Mouse (Mus musculus): ENCODE results near the gene Notch3. TPM values are rescaled to one million over a fixed set of nuclear protein-coding genes. Genes with fewer than 3 reads are reported as not detected.

The Notch3 gene
- polyA plus RNA-seq, 1 experiment from 2014 or later = 8.1 TPM

- Histone ChIP-seq H3K4me1 (replicated peaks; ENCODE audit: control insufficient read depth, insufficient read depth, low read length) (peaks cover 6% of the 10 kb centered on the region; the same call in 1 of the 2 replicates), H3K36me3 (replicated peaks; ENCODE audit: control insufficient read depth, insufficient read depth) (peaks cover 10% of the 10 kb centered on the region; the same call in 1 of the 2 replicates), H3K4me3 (replicated peaks; ENCODE audit: low read length) (no peak overlapping the region), H3K9ac (no peak overlapping the region), H3K9me3 (ENCODE audit: control insufficient read depth, low read length) (no peaks in the 10 kb centered on the region), H3K4me2 (replicated peaks) (no peak overlapping the region), H3K27ac (no peak overlapping the region), H3K27me3 (ENCODE audit: control insufficient read depth, insufficient read depth, low read length) (no peaks in the 10 kb centered on the region)
- no peak for ATAC-seq (ENCODE audit: low FRiP score)
- 92% methylated on average over 13 of the region's 13 CpGs for WGBS
- DNase-seq (ENCODE audit: low spot score) = no peak
Measured at GRCm38 (mm10) chr17:32158841-32159240, 7.8 kb downstream of the Notch3 start.

- DNase-seq (ENCODE audit: low spot score) = no peak
- H3K27me3 ChIP-seq (ENCODE audit: control insufficient read depth, insufficient read depth, low read length) = no peaks in the 10 kb centered on the region
- 88% methylated on average over 8 of the region's 8 CpGs for WGBS
Measured at GRCm38 (mm10) chr17:32146718-32147117, 19.9 kb downstream of the Notch3 start.

GRCm38 (mm10) chr17:32142907-32143854 lies 23.5 kb downstream of the Notch3 start:
- H3K4me2 ChIP-seq (replicated peaks) = peak overlapping the region; percentile 54
- peaks cover 36% of the 10 kb centered on the region for H3K36me3 ChIP-seq (replicated peaks; ENCODE audit: control insufficient read depth, insufficient read depth)
- peaks cover 6% of the 10 kb centered on the region for H3K4me1 ChIP-seq (replicated peaks; ENCODE audit: control insufficient read depth, insufficient read depth, low read length)
- WGBS = 22% methylated on average over 39 of the region's 39 CpGs
- H3K27ac ChIP-seq = no peak overlapping the region; the same call in 1 of the 2 replicates
- ATAC-seq (ENCODE audit: low FRiP score) (peak; percentile 69; the same call in 1 of the 2 replicates), DNase-seq (ENCODE audit: low spot score) (peak; percentile 81)
- H3K27me3 ChIP-seq (ENCODE audit: control insufficient read depth, insufficient read depth, low read length) = no peaks in the 10 kb centered on the region
- H3K9me3 ChIP-seq (ENCODE audit: control insufficient read depth, low read length) = no peaks in the 10 kb centered on the region
- H3K9ac ChIP-seq = peak overlapping the region; percentile 53
- H3K4me3 ChIP-seq (replicated peaks; ENCODE audit: low read length) = peak overlapping the region; percentile 29

More at GRCm38 (mm10) chr17:32146718-32147117, 19.9 kb downstream of the Notch3 start:
- no peak overlapping the region for H3K4me3 ChIP-seq (replicated peaks; ENCODE audit: low read length)
- H3K27ac ChIP-seq = no peak overlapping the region
- H3K9ac ChIP-seq = no peak overlapping the region
- no peak overlapping the region for H3K4me2 ChIP-seq (replicated peaks)
- peaks cover 6% of the 10 kb centered on the region for H3K4me1 ChIP-seq (replicated peaks; ENCODE audit: control insufficient read depth, insufficient read depth, low read length)
- H3K36me3 ChIP-seq (replicated peaks; ENCODE audit: control insufficient read depth, insufficient read depth) = peaks cover 18% of the 10 kb centered on the region
- no peak for ATAC-seq (ENCODE audit: low FRiP score)
- H3K9me3 ChIP-seq (ENCODE audit: control insufficient read depth, low read length) = no peaks in the 10 kb centered on the region

GRCm38 (mm10) chr17:32142234-32142633 lies 24.4 kb downstream of the Notch3 start:
- peaks cover 40% of the 10 kb centered on the region for H3K36me3 ChIP-seq (replicated peaks; ENCODE audit: control insufficient read depth, insufficient read depth)
- peaks cover 6% of the 10 kb centered on the region for H3K4me1 ChIP-seq (replicated peaks; ENCODE audit: control insufficient read depth, insufficient read depth, low read length)
- H3K9ac ChIP-seq = no peak overlapping the region
- H3K9me3 ChIP-seq (ENCODE audit: control insufficient read depth, low read length) = no peaks in the 10 kb centered on the region
- H3K4me2 ChIP-seq (replicated peaks) = no peak overlapping the region
- no peak overlapping the region for H3K27ac ChIP-seq
- DNase-seq (ENCODE audit: low spot score) (no peak), ATAC-seq (ENCODE audit: low FRiP score) (no peak)
- WGBS = 97% methylated on average over 1 of the region's 1 CpGs
- no peaks in the 10 kb centered on the region for H3K27me3 ChIP-seq (ENCODE audit: control insufficient read depth, insufficient read depth, low read length)
- H3K4me3 ChIP-seq (replicated peaks; ENCODE audit: low read length) = no peak overlapping the region

- Histone ChIP-seq H3K9ac (no peak overlapping the region), H3K36me3 (replicated peaks; ENCODE audit: control insufficient read depth, insufficient read depth) (peaks cover 35% of the 10 kb centered on the region)
Measured at GRCm38 (mm10) chr17:32133375-32133774, 33.3 kb downstream of the Notch3 start.

GRCm38 (mm10) chr17:32132087-32132486 lies 34.6 kb downstream of the Notch3 start:
- WGBS = 94% methylated on average over 11 of the region's 11 CpGs
- ATAC-seq (ENCODE audit: low FRiP score) = no peak

More at GRCm38 (mm10) chr17:32133375-32133774, 33.3 kb downstream of the Notch3 start:
- Histone ChIP-seq H3K4me3 (replicated peaks; ENCODE audit: low read length) (no peak overlapping the region), H3K27me3 (ENCODE audit: control insufficient read depth, insufficient read depth, low read length) (no peaks in the 10 kb centered on the region), H3K9me3 (ENCODE audit: control insufficient read depth, low read length) (no peaks in the 10 kb centered on the region), H3K4me2 (replicated peaks) (no peak overlapping the region), H3K27ac (no peak overlapping the region), H3K4me1 (replicated peaks; ENCODE audit: control insufficient read depth, insufficient read depth, low read length) (no peaks in the 10 kb centered on the region)
- 89% methylated on average over 16 of the region's 16 CpGs for WGBS
- no peak for DNase-seq (ENCODE audit: low spot score)
- no peak for ATAC-seq (ENCODE audit: low FRiP score)

GRCm38 (mm10) chr17:32130506-32130905 lies 36.1 kb downstream of the Notch3 start:
- WGBS = 91% methylated on average over 9 of the region's 9 CpGs

More at GRCm38 (mm10) chr17:32132087-32132486, 34.6 kb downstream of the Notch3 start:
- Histone ChIP-seq H3K9me3 (ENCODE audit: control insufficient read depth, low read length) (no peaks in the 10 kb centered on the region), H3K4me2 (replicated peaks) (no peak overlapping the region), H3K27me3 (ENCODE audit: control insufficient read depth, insufficient read depth, low read length) (no peaks in the 10 kb centered on the region), H3K36me3 (replicated peaks; ENCODE audit: control insufficient read depth, insufficient read depth) (peaks cover 22% of the 10 kb centered on the region), H3K4me3 (replicated peaks; ENCODE audit: low read length) (no peak overlapping the region), H3K27ac (no peak overlapping the region), H3K4me1 (replicated peaks; ENCODE audit: control insufficient read depth, insufficient read depth, low read length) (no peaks in the 10 kb centered on the region), H3K9ac (no peak overlapping the region)
- DNase-seq (ENCODE audit: low spot score) = no peak

GRCm38 (mm10) chr17:32127195-32127594 lies 39.5 kb downstream of the Notch3 start:
- no peak overlapping the region for H3K27ac ChIP-seq
- no peak overlapping the region for H3K9ac ChIP-seq
- WGBS = 94% methylated on average over 2 of the region's 2 CpGs

More at GRCm38 (mm10) chr17:32130506-32130905, 36.1 kb downstream of the Notch3 start:
- no peak overlapping the region for H3K4me2 ChIP-seq (replicated peaks)
- H3K36me3 ChIP-seq (replicated peaks; ENCODE audit: control insufficient read depth, insufficient read depth) = peaks cover 14% of the 10 kb centered on the region
- no peak for ATAC-seq (ENCODE audit: low FRiP score)
- no peaks in the 10 kb centered on the region for H3K27me3 ChIP-seq (ENCODE audit: control insufficient read depth, insufficient read depth, low read length)
- H3K4me1 ChIP-seq (replicated peaks; ENCODE audit: control insufficient read depth, insufficient read depth, low read length) = no peaks in the 10 kb centered on the region
- H3K27ac ChIP-seq = no peak overlapping the region
- no peak for DNase-seq (ENCODE audit: low spot score)
- no peak overlapping the region for H3K9ac ChIP-seq
- no peak overlapping the region for H3K4me3 ChIP-seq (replicated peaks; ENCODE audit: low read length)
- H3K9me3 ChIP-seq (ENCODE audit: control insufficient read depth, low read length) = no peaks in the 10 kb centered on the region

GRCm38 (mm10) chr17:32125407-32125806 lies 41.2 kb downstream of the Notch3 start:
- WGBS = 85% methylated on average over 3 of the region's 3 CpGs
- no peaks in the 10 kb centered on the region for H3K9me3 ChIP-seq (ENCODE audit: control insufficient read depth, low read length)
- DNase-seq (ENCODE audit: low spot score) (no peak), ATAC-seq (ENCODE audit: low FRiP score) (no peak)
- peaks cover 3% of the 10 kb centered on the region; the same call in 1 of the 2 replicates for H3K36me3 ChIP-seq (replicated peaks; ENCODE audit: control insufficient read depth, insufficient read depth)
- no peak overlapping the region for H3K9ac ChIP-seq
- H3K4me3 ChIP-seq (replicated peaks; ENCODE audit: low read length) = no peak overlapping the region
- no peaks in the 10 kb centered on the region for H3K4me1 ChIP-seq (replicated peaks; ENCODE audit: control insufficient read depth, insufficient read depth, low read length)
- no peak overlapping the region for H3K4me2 ChIP-seq (replicated peaks)
- no peaks in the 10 kb centered on the region for H3K27me3 ChIP-seq (ENCODE audit: control insufficient read depth, insufficient read depth, low read length)
- no peak overlapping the region for H3K27ac ChIP-seq

More at GRCm38 (mm10) chr17:32127195-32127594, 39.5 kb downstream of the Notch3 start:
- Histone ChIP-seq H3K4me3 (replicated peaks; ENCODE audit: low read length) (no peak overlapping the region), H3K27me3 (ENCODE audit: control insufficient read depth, insufficient read depth, low read length) (no peaks in the 10 kb centered on the region), H3K4me2 (replicated peaks) (no peak overlapping the region), H3K4me1 (replicated peaks; ENCODE audit: control insufficient read depth, insufficient read depth, low read length) (no peaks in the 10 kb centered on the region), H3K9me3 (ENCODE audit: control insufficient read depth, low read length) (no peaks in the 10 kb centered on the region), H3K36me3 (replicated peaks; ENCODE audit: control insufficient read depth, insufficient read depth) (peaks cover 7% of the 10 kb centered on the region; the same call in 1 of the 2 replicates)
- no peak for ATAC-seq (ENCODE audit: low FRiP score)
- DNase-seq (ENCODE audit: low spot score) = no peak
